Comparison of ENCODE assay signal across 12 mouse cellular contexts in genomic region chr8:57115303-57115702, GRCm38 (mm10).
"Had no signal": no experiment of that assay in that cellular context is flagged by ENCODE, and none has a peak within 500 bp of the region (broad histone marks: within the 10 kb centered on the region; RNA-seq: fewer than 3 reads in every experiment).

No protein-coding gene starts in this region.

- DNase-seq: retina, postnatal 1 day; right cerebral cortex, adult 18-20 months; right cerebral cortex, postnatal 14 days; right cerebral cortex, postnatal 25 days; right cerebral cortex, postnatal 4 days; spleen, adult 18-20 months; thymus, adult 18-20 months; thymus, adult 2 months; thymus, postnatal 14 days; thymus, postnatal 25 days; thymus, postnatal 36 days; thymus, postnatal 4 days had no signal
